Mouse (Mus musculus) embryonic facial prominence, embryonic 12.5 days (tissue): ENCODE data around the gene Odf4. TPM values are rescaled to one million over a fixed set of nuclear protein-coding genes. Genes with fewer than 3 reads are reported as not detected.

Experiments
- ATAC-seq: fragments of 200-750 bp; cut with Nextera tagmentation; 2 replicates; pipeline ENCODE4 v1.8.0; 2017; ENCODE audit not compliant: insufficient number of reproducible peaks, insufficient read depth, low FRiP score, low TSS enrichment
- H3K27ac ChIP-seq: fragments of 300-500 bp; sonication (generic); 2 replicates; pipeline ENCODE4 v1.5.1; 2016; ENCODE audit warnings: mild to moderate bottlenecking
- H3K27me3 ChIP-seq: fragments of 300-500 bp; sonication (generic); 2 replicates; pipeline ENCODE4 v1.6.1; 2016; ENCODE audit warnings: mild to moderate bottlenecking, moderate library complexity
- H3K36me3 ChIP-seq: fragments of 300-500 bp; sonication (generic); 2 replicates; pipeline ENCODE4 v1.6.1; 2016; ENCODE audit warnings: mild to moderate bottlenecking
- H3K4me1 ChIP-seq: fragments of 300-500 bp; sonication (generic); 2 replicates; pipeline ENCODE4 v1.6.1; 2016
- H3K4me2 ChIP-seq: fragments of 300-500 bp; sonication (generic); replicated peaks from 2 replicates; pipeline ENCODE4 v1.6.1; 2016; ENCODE audit warnings: mild to moderate bottlenecking, moderate library complexity
- H3K4me3 ChIP-seq: fragments of 300-500 bp; sonication (generic); 2 replicates; pipeline ENCODE4 v1.5.1; 2016; ENCODE audit warnings: mild to moderate bottlenecking
- H3K9ac ChIP-seq: fragments of 300-500 bp; sonication (generic); 2 replicates; pipeline ENCODE4 v1.6.1; 2016; ENCODE audit warnings: mild to moderate bottlenecking, moderate library complexity
- H3K9me3 ChIP-seq: fragments of 300-500 bp; sonication (generic); 2 replicates; pipeline ENCODE4 v1.6.1; 2016; ENCODE audit warnings: mild to moderate bottlenecking, moderate library complexity
- WGBS: fragments of 180-500 bp; shearing (Covaris S2); methylation state at CpG from one replicate; pipeline ENCODE4 v1.1.7; 2016; 5-methylcytosine and 5-hydroxymethylcytosine counted together
- polyA plus RNA-seq: library from polyadenylated mRNA; unstranded; fragments of >200 nt; fragmentation: Nextera tagmentation; extraction: Ambion mirVana; gene quantifications from 2 replicates; pipeline ENCODE4 v1.2.1, GENCODE M21; 2016

Odf4 gene
- polyA plus RNA-seq, 1 experiment from 2014 or later = not detected

- H3K27me3 ChIP-seq = 0 out of 2 replicates have a peak, but pooled peaks cover 2% of the 10 kb centered on the region
- peaks cover 37% of the 10 kb centered on the region for H3K36me3 ChIP-seq
- ATAC-seq = peak; percentile 86
- peak within 1 kb of the TSS; percentile 95 for H3K27ac ChIP-seq
- peak within 1 kb of the TSS; percentile 88 for H3K9ac ChIP-seq
- no peaks in the 10 kb centered on the region for H3K9me3 ChIP-seq
- peak within 1 kb of the TSS; percentile 91 for H3K4me3 ChIP-seq
- peak within 1 kb of the TSS; percentile 61 for H3K4me2 ChIP-seq
- WGBS = under 1% methylated on average over 52 of the region's 52 CpGs
- H3K4me1 ChIP-seq = peaks cover 10% of the 10 kb centered on the region
Observed at GRCm38 (mm10) chr11:68901351-68902046, 25.4 kb downstream of the Odf4 start, which contains the start of gene Rpl26. TSS of gene Rpl26 (plus strand) at chr11:68901583.

GRCm38 (mm10) chr11:68900519-68901350, 26.1 kb downstream of the Odf4 start:
- 23% methylated on average over 31 of the region's 31 CpGs for WGBS
- H3K27ac ChIP-seq = 0 out of 2 replicates have a peak overlapping the region, but pooled peaks have one; percentile 95

GRCm38 (mm10) chr11:68899815-68900214, 27.1 kb downstream of the Odf4 start:
- Histone ChIP-seq H3K27me3 (0 out of 2 replicates have a peak, but pooled peaks cover 2% of the 10 kb centered on the region), H3K4me3 (no peak overlapping the region), H3K9me3 (no peaks in the 10 kb centered on the region), H3K9ac (no peak overlapping the region), H3K4me2 (no peak overlapping the region), H3K36me3 (peaks cover 21% of the 10 kb centered on the region), H3K4me1 (peaks cover 10% of the 10 kb centered on the region), H3K27ac (no peak overlapping the region)
- 85% methylated on average over 8 of the region's 8 CpGs for WGBS
- no peak for ATAC-seq

More at GRCm38 (mm10) chr11:68900519-68901350, 26.1 kb downstream of the Odf4 start:
- Histone ChIP-seq H3K9ac (peak overlapping the region; percentile 45), H3K27me3 (0 out of 2 replicates have a peak, but pooled peaks cover 2% of the 10 kb centered on the region), H3K4me2 (peak overlapping the region; percentile 61), H3K36me3 (peaks cover 30% of the 10 kb centered on the region), H3K9me3 (no peaks in the 10 kb centered on the region), H3K4me3 (peak overlapping the region; percentile 91), H3K4me1 (peaks cover 10% of the 10 kb centered on the region)
- no peak; the same call in 1 of the 2 replicates for ATAC-seq

- Histone ChIP-seq H3K27ac (no peak overlapping the region), H3K4me2 (no peak overlapping the region), H3K4me3 (no peak overlapping the region), H3K9me3 (no peaks in the 10 kb centered on the region), H3K27me3 (0 out of 2 replicates have a peak, but pooled peaks cover 2% of the 10 kb centered on the region), H3K4me1 (peaks cover 10% of the 10 kb centered on the region), H3K9ac (no peak overlapping the region), H3K36me3 (peaks cover 11% of the 10 kb centered on the region)
- no peak for ATAC-seq
- WGBS = 89% methylated on average over 6 of the region's 6 CpGs
Observed at GRCm38 (mm10) chr11:68898790-68899189, 28.1 kb downstream of the Odf4 start.

- H3K27ac ChIP-seq = no peak overlapping the region
- no peak overlapping the region for H3K9ac ChIP-seq
- 0 out of 2 replicates have a peak, but pooled peaks cover 2% of the 10 kb centered on the region for H3K27me3 ChIP-seq
- H3K4me2 ChIP-seq = no peak overlapping the region
- peaks cover 1% of the 10 kb centered on the region for H3K36me3 ChIP-seq
- H3K4me1 ChIP-seq = peaks cover 9% of the 10 kb centered on the region
- no peak for ATAC-seq
- no peak overlapping the region for H3K4me3 ChIP-seq
- WGBS = 79% methylated on average over 6 of the region's 6 CpGs
- H3K9me3 ChIP-seq = no peaks in the 10 kb centered on the region
Observed at GRCm38 (mm10) chr11:68897838-68898237, 29.0 kb downstream of the Odf4 start.

- H3K36me3 ChIP-seq = no peaks in the 10 kb centered on the region
- H3K9me3 ChIP-seq = no peaks in the 10 kb centered on the region
- 40% methylated on average over 4 of the region's 4 CpGs for WGBS
- H3K4me1 ChIP-seq = 0 out of 2 replicates have a peak, but pooled peaks cover 4% of the 10 kb centered on the region
- H3K4me3 ChIP-seq = no peak overlapping the region
- no peak for ATAC-seq
- 0 out of 2 replicates have a peak, but pooled peaks cover 2% of the 10 kb centered on the region for H3K27me3 ChIP-seq
- H3K4me2 ChIP-seq = no peak overlapping the region
- no peak overlapping the region for H3K9ac ChIP-seq
- H3K27ac ChIP-seq = no peak overlapping the region
Observed at GRCm38 (mm10) chr11:68897120-68897519, 29.8 kb downstream of the Odf4 start.

- Histone ChIP-seq H3K9me3 (no peaks in the 10 kb centered on the region), H3K4me3 (no peak overlapping the region), H3K4me2 (no peak overlapping the region), H3K27ac (no peak overlapping the region), H3K27me3 (0 out of 2 replicates have a peak, but pooled peaks cover 2% of the 10 kb centered on the region), H3K4me1 (0 out of 2 replicates have a peak, but pooled peaks cover 4% of the 10 kb centered on the region), H3K36me3 (no peaks in the 10 kb centered on the region), H3K9ac (no peak overlapping the region)
- WGBS = 93% methylated on average over 5 of the region's 5 CpGs
- no peak for ATAC-seq
Observed at GRCm38 (mm10) chr11:68896247-68896646, 30.6 kb downstream of the Odf4 start.

GRCm38 (mm10) chr11:68893911-68894464, 32.9 kb downstream of the Odf4 start:
- 64% methylated on average over 12 of the region's 12 CpGs for WGBS
- Histone ChIP-seq H3K4me2 (no peak overlapping the region), H3K27me3 (no peaks in the 10 kb centered on the region), H3K9me3 (no peaks in the 10 kb centered on the region), H3K27ac (no peak overlapping the region), H3K4me1 (no peaks in the 10 kb centered on the region), H3K4me3 (no peak overlapping the region), H3K36me3 (no peaks in the 10 kb centered on the region), H3K9ac (no peak overlapping the region)
- no peak; the same call in 1 of the 2 replicates for ATAC-seq

- Histone ChIP-seq H3K27ac (no peak overlapping the region), H3K4me1 (no peaks in the 10 kb centered on the region), H3K4me3 (no peak overlapping the region), H3K9ac (no peak overlapping the region), H3K9me3 (no peaks in the 10 kb centered on the region), H3K27me3 (no peaks in the 10 kb centered on the region), H3K36me3 (no peaks in the 10 kb centered on the region), H3K4me2 (no peak overlapping the region)
- whole genome bisulfite sequencing = 70% methylated on average over 15 of the region's 15 CpGs
- no peak for ATAC-seq
Observed at GRCm38 (mm10) chr11:68892233-68892832, 34.5 kb downstream of the Odf4 start.

GRCm38 (mm10) chr11:68891823-68892222, 35.1 kb downstream of the Odf4 start:
- ATAC-seq = no peak
- H3K4me2 ChIP-seq = no peak overlapping the region
- no peak overlapping the region for H3K9ac ChIP-seq
- H3K36me3 ChIP-seq = no peaks in the 10 kb centered on the region
- no peak overlapping the region for H3K27ac ChIP-seq
- WGBS = 83% methylated on average over 5 of the region's 5 CpGs
- H3K27me3 ChIP-seq = no peaks in the 10 kb centered on the region
- H3K4me1 ChIP-seq = no peaks in the 10 kb centered on the region
- no peak overlapping the region for H3K4me3 ChIP-seq
- H3K9me3 ChIP-seq = no peaks in the 10 kb centered on the region

- ATAC-seq = no peak
- Histone ChIP-seq H3K4me3 (no peak overlapping the region), H3K36me3 (no peaks in the 10 kb centered on the region), H3K27me3 (no peaks in the 10 kb centered on the region), H3K9ac (no peak overlapping the region), H3K4me2 (no peak overlapping the region), H3K9me3 (no peaks in the 10 kb centered on the region), H3K27ac (no peak overlapping the region), H3K4me1 (no peaks in the 10 kb centered on the region)
- WGBS = 54% methylated on average over 2 of the region's 2 CpGs
Observed at GRCm38 (mm10) chr11:68890625-68891024, 36.3 kb downstream of the Odf4 start.
